Mouse (Mus musculus) adrenal gland, adult 18-20 months (tissue): Measurements from ENCODE around the gene Trpm2. TPM values are rescaled to one million over a fixed set of nuclear protein-coding genes. Genes with fewer than 3 reads are reported as not detected.
A peak's percentile ranks its signal among the peaks of the same experiment; 100 is the strongest.

ENCODE experiments used
- DNase-seq, 2 experiments: peaks; one replicate each; pipeline ENCODE4 v3.0.0; 2021 to 2022; ENCODE audit warnings: low spot score in 2 of 2
- total RNA-seq, 2 experiments: library from RNA; stranded (reverse); gene quantifications; 1 replicate in 1 of 2; 2 replicates in 1 of 2; pipeline ENCODE4 v1.2.3; 2021

Trpm2 gene
- total RNA-seq, 2 experiments from 2014 or later, result 5.2 to 5.9 TPM

- DNase-seq, result peak in 1 of 2 experiments; percentile 20
Observed at GRCm38 (mm10) chr10:77902894-77903715, 67.3 kb downstream of the Trpm2 start.

- peak; percentile 50 for DNase-seq
Observed at GRCm38 (mm10) chr10:77902211-77902893, 68.0 kb downstream of the Trpm2 start, which contains the start of gene Lrrc3. Gene Lrrc3 (minus strand): TSS chr10:77902536.

DNA sequence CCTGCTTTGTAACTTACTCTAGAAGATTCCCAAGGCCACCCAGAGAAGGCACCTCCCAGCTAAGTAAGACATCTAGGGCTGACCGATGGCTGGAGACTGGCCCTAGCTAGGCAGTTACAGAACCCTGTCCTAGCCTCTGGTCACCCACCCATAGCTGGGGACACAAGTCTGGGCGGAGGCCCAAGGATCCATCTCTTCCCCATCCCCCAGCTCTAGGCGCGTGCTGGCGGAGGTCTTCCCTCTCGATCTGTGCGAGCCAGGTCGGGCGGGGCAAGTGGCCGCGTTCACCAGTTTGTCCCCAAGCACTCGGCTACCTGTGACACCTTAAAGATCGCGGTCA lies 68.5 kb downstream of the Trpm2 start:
- no peak for DNase-seq

- no peak for DNase-seq
Observed at GRCm38 (mm10) chr10:77900903-77901818, 69.2 kb downstream of the Trpm2 start.

- DNase-seq, result no peak
Observed at GRCm38 (mm10) chr10:77900126-77900525, 70.2 kb downstream of the Trpm2 start.

- no peak for DNase-seq
Observed at GRCm38 (mm10) chr10:77895562-77895961, 74.8 kb downstream of the Trpm2 start.

DNA sequence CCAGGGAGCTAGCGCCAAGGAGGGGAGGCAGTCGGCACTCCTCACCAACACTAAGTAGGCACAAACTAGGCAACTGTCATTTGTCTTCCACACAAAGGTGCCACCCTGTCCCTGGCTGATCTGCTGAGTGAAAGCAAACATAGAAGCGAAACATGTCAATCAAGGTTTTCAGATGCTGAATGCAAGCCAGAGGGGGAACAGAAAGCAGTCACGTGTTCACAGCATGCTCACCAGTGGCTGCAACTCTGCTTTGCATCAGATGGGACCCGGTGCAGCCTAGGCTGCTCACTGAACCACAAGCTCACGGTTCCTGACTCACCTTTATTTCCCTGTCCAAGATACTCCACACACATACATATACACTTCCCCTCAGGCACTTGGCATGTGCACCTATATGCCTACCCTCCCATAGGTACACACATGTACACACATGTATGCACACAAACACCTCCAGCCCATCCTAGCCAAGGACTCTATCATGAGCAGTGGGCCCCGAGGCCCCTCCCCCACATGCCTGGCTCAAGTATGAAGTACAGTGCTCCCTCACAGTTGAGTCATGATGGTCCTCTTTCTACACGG lies 79.3 kb downstream of the Trpm2 start:
- no peak for DNase-seq

DNA sequence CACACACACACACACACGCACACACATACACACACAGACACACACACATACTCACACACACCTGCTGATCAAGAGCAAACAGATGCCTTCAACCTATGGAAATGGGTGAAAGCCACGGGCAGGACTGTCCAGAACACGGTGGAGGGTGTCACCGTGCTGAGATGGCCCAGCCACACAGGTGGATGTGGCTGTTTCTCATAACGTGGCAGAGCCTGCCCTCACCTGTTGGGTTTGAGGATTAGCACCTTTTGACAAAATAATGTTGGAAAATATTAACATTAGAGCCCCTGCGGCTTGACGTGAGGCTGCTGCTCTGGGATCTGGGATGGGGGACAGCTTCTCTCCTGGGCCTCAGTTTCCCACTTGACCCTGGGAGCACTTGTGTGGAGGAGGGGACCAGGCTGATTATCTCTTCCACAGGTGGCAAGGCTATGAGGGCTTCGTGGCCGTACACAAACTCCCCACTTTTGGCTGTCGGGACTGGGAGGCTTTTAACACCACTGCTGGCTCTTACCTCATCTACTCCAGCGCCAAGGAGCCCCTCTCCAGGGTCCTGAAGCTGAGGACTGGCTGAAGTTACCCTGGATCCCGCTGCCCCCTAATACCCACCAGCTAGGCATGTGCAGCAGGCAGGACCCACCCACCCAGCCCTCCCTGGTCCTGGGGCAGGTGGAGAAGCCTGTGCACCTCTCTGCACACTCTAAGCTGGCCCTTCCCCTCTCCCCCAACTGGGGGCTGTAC lies 84.2 kb downstream of the Trpm2 start:
- DNase-seq, result no peak

DNA sequence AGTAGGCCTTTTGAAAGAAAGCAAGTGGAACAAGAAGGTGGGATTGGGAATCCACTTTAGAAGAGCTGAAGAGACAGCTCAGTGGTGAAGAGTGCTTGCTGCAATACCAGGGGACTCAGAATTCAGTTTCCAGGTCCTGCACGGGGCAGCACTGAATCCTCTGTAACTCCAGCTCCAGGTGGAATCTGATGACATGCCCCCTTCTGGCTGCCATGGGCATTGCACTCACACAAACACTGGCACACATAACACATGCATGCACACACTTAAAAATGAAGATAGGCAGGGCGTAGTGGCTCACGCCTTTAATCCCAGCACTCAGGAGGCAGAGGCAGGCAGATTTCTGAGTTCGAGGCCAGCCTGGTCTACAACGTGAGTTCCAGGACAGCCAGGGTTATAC lies 87.8 kb downstream of the Trpm2 start:
- DNase-seq, result no peak

DNA sequence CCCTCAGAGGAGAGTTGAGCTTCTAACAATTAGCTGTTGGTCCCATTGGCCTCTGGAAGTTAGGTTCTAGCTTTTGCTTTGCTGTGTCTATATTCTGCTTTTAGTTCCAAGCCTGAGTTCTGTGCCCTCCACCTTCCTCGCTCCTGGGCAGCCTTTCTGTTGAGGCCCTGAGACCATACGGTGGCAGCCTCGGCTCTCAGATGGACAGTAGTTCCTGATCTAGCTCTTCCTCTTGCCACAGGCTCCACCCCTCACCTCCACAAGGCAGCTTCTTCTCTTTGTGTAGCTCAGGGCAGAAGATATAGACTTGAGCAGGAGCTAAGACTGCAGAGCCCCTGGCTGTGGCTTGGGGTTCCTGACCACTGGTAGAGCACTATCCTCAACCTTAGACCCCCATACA lies 90.1 kb downstream of the Trpm2 start:
- no peak for DNase-seq

DNA sequence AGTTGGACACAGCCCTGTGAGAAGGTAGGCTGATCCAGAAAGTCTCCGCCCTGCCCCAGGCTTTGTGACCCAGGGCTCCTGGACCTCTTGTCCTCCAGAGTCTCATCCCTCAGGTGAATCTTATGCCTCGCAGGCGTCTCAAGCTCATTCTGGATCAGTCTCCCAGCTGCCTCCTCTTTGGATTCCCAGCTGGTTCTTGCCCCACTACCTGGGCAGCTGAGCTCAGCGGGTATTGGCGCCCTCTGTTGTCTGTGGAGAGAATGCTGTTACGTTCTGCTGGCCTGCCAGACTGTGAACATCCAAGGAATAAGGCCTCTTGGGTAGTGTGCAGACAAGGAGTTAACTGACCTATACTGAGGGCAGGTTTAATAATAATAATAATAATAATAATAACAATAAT lies 91.4 kb downstream of the Trpm2 start:
- DNase-seq, result peak in 1 of 2 experiments; percentile 27

GRCm38 (mm10) chr10:77869651-77870050 lies 100.7 kb downstream of the Trpm2 start:
- DNase-seq, result no peak

GRCm38 (mm10) chr10:77867546-77867945 lies 102.8 kb downstream of the Trpm2 start:
- no peak for DNase-seq

DNA sequence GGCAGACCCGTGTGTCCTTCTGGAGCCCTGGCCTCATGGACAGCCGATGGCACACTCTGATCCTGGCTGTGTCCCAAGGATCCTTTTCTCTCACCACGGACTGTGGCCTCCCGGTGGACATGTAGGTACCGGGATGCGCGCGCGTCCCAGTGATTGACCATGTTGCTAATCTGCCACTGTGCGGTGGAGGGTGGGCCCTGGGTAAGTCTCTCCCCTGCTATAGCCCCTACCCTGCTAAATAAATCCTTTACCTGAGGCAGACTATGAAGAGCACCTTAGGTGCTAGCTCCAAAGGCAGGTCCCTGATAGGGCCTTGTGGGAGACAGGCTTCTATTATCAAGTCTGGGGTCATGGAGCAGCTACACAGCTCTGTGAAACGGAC lies 105.6 kb downstream of the Trpm2 start:
- DNase-seq, result no peak

DNA sequence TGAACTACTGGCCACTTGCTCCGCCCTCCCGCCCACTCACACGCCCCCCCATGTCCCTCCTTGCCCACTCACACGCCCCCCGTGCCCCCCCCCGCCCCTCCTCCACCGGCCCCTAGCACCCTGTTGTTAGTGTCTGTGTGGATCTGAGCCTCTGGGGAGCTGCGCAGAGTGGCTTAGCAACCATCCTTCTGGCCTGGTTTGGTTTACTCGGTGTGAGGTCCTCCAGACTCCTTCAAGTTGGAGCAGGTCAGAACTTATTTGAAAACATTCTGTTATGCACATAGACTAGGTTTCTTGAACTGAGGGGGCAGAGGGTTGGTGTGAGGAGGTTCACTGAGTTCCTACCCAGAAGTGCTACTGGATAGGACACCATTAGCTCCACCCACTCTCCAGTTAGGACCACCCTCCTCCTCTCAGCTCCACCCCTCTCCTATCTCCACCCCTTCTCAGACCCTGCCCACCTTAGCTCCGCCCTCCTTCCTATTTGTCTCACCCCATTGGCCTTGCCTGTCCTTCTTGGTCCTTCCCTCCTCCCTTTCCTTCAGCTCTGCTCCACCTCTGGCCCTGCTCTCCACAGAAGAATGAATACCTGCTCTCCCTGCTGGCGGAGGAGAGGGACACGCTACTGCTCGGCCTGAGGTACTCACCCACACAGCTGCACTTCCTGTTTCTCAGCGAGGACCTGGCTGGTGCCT lies 106.1 kb downstream of the Trpm2 start:
- DNase-seq, result peak in 1 of 2 experiments; percentile 16

- no peak for DNase-seq
Observed at GRCm38 (mm10) chr10:77861675-77862074, 108.7 kb downstream of the Trpm2 start, which contains the start of gene Gm3285. Gene Gm3285 (plus strand): TSS chr10:77861975.
